Mouse (Mus musculus) kidney, adult 2 months (tissue): ENCODE results near the gene Zc3h10.

Source experiments
- CTCF ChIP-seq: fragments of 200-500 bp; conservative IDR thresholded peaks from 2 replicates; pipeline ENCODE4 v1.5.1; 2011; ENCODE audit warnings: low read depth, mild to moderate bottlenecking, control low read depth, low read length, moderate library complexity, mixed read lengths; ENCODE audit not compliant: insufficient read depth, insufficient read length
- POLR2A ChIP-seq: fragments of 200-500 bp; IDR thresholded peaks from one replicate; pipeline ENCODE4 v1.6.1; 2011; ENCODE audit warnings: low read depth, low read length, control low read depth

DNA sequence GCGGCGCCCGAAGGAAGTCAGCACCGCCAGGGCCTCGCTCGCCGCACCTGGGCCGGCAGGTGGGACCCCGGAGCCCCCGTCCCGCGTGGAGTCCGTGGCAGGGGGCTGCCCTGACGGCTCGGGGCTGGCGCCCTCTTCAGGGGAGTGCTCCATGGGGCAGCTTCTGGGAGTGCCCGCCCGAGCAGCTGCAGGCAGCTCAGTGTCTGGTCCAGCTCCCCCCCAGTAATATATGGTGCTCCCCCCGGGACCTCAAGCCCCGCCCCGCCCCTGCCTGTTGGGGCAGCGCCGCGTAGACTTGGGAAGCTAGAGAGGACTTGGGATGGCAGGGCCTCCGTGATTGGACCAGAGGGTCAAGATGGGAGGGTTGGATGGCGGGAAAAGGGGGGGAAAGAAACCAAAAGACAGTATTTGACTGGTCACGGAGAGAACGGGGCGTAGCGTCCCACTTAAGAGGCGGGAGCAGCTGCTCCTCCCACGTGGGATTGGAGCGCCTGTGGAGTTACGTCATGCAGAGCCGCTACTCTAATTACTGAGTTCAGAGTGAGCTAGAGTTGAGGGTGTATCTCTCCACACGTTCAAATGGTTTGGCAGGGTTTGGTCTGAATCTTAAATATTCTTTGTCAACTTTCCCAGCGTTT, 21.8 kb downstream of the Zc3h10 start, which contains the start of gene Esyt1:
- TF ChIP-seq CTCF (0 out of 2 replicates have a peak, but pooled peaks have one; percentile 0), POLR2A (peak; percentile 46)
